Mouse (Mus musculus) regulatory T cell (primary cell): ENCODE measurements around the gene Olfr630.
"Not testable (repeated sequence)": the region's sequence is repeated elsewhere in the genome, so short reads cannot be mapped to it uniquely, and the experiment has no call there.

ENCODE experiments used
- in situ Hi-C: fragments of 300-600 bp; cut with MboI, MseI; formaldehyde crosslinking; loops from one replicate; pipeline ENCODE4 v1.15.1; 2025; ENCODE audit warnings: high pct_unique_total_duplicates

The Olfr630 gene

DNA sequence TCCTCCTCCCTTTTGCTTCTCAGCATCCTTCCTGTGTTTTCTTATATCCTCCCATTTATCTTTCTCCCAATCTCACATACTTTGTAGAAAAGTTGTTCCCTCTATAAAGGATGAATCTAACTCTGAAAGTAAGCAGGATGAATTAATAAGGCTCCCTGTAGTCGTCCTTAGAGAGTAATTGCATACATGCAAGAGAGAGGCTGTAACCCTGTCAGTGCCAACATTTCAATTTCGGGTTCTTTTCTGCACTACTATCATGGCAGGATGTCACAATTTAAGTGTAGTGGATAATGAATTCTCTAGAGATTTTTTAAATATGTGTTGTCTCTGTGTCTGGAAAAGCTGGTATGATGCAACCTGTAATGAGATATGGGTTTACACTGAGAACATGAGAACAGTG is at the start of gene Olfr630:
Olfr630 (minus strand) TSS at position 101 of the 400 bp plus-strand sequence.
- in situ Hi-C loops, result no loop called here

DNA sequence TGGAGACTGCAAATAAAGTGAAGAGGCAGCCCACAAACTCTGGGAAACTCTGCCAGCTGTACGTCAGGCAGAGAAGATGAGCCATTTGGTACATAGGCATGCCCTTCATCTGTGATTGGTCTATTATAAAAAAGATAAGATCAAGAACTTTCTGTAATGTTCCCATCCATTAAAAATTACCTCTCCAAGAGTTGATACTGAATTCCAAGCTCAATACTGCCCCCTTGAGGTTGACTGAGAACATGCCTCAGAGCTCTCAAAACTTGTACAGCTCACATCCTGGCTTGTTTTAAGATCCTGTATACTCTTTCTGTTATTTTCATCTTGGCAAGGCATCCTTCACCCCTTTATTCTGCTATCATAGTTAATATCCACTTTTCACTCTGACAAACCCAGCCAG is 49.7 kb upstream of the Olfr630 start:
- in situ Hi-C loops, result no loop called here

DNA sequence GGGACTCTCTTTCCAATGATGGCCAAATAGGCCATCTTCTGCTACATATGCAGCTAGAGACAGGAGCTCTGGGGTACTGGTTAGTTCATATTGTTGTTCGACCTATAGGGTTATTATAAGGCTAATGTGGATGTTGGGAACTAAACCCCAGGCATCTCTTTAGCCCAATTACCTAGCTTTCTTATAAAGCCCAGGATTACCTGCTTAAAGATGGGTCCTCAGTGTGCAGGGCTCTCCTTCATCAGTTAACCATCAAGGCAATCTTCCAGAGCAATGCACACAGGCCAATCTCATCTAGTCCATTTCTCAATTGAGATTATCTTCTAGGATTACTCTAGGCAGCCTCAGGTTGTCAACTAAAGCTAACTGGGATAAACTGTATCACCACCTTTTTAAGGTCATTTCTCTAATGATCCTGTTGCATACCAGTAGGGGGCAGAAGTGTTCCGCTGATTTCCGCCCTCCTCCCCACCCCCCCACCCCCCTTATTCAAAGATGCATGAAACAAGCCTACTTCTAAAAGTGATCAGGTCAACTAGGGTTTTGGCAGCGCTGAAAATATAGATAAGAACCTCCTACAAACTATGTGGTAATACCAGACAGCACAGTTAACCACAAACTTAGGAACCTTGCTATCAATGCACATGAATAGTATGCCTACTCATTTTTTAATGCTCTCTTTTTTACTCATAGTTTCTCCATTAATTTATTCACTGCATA is 35.7 kb upstream of the Olfr630 start:
- in situ Hi-C loops, result no loop called here

DNA sequence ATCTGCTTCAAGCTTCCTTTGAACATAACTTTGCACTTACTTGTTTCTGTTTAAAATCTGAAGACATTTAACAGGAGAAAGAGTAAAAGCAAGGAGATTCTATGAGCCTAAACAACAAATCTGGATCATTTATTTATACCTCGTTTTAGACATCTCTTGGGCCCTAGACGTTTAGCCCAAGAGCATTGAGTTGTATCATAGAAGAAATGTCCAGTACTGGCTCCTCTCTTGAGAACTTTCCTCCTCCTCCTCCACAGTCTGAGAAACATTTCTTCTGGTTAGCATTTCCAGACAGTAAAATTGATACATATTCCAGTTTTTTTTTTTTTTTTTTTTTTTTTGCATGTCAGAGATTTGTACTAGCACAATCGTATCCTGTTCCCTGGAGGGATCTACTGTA is 34.6 kb upstream of the Olfr630 start, which contains the start of gene Olfr67:
Olfr67 (minus strand) TSS at position 101 of the 400 bp plus-strand sequence.
- in situ Hi-C loops, result no loop called here

DNA sequence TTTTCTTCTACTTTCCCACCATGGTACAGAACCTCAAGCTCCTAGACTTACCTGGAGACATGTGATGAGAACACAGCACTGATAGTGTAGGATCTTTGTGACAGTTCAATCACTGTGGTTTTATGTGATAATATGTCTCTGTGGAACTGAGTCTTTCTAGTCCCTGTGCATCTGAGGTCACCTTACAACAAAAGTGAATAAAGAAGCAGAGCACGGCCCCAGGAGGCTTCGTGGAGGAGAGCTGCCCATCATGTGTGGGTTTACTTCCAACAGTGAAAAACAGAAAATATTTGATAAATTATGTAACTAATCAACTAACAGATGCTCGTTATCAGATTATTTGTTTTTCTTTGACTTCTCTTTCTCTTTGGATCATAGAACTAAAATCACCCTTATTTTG is 22.5 kb upstream of the Olfr630 start, which contains the start of gene Olfr68:
Olfr68 (minus strand) TSS at position 101 of the 400 bp plus-strand sequence.
- in situ Hi-C loops, result no loop called here

DNA sequence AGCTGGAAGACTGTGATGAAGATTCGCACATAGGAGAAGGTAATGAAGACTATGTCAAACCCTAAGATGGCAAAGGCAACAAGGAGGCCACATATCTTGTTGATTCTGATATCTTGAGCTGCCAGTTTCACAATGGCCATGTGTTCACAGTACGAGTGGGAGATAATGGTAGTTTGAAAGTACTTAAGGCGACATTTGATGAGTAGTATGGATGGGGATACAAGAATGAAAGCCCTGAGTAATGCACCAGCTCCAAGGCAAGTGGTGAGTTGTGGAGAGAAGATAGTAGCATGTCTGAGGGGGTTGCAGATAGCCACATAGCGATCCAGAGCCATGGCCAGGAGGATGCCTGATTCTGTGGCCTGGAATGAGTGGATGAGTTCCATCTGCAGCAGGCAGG is 20.5 kb upstream of the Olfr630 start:
- in situ Hi-C loops, result not testable (repeated sequence)

DNA sequence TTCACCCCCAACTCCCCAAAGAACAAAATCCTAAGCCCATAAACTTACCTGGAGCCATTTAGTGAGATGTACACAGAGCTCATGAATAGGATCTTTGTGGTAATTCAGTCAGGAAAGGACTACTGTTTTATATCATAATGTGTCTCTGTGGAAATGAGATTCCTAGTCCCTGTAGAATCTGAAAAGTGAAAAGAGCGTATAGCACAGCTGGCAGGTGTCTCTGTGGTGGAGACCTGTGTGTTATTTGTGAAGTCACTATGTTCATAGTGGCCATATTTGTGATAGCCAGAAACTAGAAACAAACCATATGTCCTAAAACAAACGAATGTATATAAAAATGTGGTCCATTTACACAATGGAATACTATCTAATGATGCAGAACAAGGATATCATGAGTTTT is 14.4 kb upstream of the Olfr630 start, which contains the start of gene Olfr69:
Olfr69 (minus strand) TSS at position 101 of the 400 bp plus-strand sequence.
- in situ Hi-C loops, result no loop called here

DNA sequence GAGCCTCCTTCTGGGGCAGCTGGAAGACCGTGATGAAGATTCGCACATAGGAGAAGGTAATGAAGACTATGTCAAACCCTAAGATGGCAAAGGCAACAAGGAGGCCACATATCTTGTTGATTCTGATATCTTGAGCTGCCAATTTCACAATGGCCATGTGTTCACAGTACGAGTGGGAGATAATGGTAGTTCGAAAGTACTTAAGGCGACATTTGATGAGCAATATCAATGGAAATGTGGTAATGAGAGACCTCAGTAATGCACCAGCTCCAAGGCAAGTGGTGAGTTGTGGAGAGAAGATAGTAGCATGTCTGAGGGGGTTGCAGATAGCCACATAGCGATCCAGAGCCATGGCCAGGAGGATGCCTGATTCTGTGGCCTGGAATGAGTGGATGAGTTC is 10.6 kb upstream of the Olfr630 start:
- in situ Hi-C loops, result not testable (repeated sequence)

DNA sequence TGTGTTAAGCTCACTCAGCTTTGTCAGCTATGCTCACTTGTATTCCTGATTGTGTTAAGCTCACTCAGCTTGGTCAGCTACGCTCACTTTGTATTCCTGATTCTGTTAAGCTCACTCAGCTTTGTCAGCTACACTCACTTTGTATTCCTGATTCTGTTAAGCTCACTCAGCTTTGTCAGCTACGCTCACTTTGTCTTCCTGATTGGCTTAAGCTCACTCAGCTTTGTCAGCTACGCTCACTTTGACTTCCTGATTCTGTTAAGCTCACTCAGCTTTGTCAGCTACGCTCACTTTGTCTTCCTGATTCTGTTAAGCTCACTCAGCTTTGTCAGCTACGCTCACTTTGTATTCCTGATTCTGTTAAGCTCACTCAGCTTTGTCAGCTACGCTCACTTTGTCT is 5.1 kb upstream of the Olfr630 start:
- in situ Hi-C loops, result not testable (repeated sequence)

DNA sequence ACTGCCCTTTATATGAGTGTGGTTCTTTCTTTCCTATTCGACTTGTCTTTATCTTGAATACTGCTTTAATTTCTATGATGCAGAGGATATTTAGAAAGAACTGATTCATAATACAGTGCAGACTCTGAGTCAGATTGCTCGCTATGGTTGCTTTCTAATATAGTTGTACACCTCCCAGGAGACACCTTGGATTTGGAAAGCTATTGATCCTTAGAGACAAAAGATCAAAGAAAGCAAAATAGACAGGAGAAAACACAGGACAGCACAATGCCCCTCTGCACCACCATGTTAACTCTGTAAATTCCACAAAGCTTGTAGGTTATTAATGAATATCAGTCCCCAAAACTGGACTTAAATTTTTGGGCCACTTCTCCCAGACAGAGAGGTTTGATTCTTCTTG is 12.3 kb downstream of the Olfr630 start, which contains the start of gene Olfr629:
Olfr629 (minus strand) TSS at position 101 of the 400 bp plus-strand sequence.
- in situ Hi-C loops, result no loop called here

DNA sequence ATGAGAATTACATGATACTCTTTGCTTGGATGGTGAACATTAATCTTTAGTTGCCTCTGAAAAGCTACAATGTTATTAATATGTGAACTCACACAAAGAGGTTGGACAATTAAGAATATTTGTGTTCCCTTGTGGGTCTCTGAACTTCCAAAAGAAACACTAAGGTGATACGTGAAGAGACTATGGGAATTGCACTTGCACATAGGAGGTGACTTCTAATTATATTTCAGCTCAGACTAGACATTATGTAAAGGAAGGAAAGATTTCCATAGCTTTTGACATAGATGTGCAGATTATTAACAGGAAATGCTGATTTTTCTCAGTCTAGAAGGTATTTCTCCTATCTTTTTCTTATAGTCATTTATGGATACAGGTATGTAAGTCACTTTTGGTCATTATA is 27.1 kb downstream of the Olfr630 start, which contains the start of gene Olfr628:
Olfr628 (plus strand) TSS at position 301 of the 400 bp plus-strand sequence.
- in situ Hi-C loops, result no loop called here

DNA sequence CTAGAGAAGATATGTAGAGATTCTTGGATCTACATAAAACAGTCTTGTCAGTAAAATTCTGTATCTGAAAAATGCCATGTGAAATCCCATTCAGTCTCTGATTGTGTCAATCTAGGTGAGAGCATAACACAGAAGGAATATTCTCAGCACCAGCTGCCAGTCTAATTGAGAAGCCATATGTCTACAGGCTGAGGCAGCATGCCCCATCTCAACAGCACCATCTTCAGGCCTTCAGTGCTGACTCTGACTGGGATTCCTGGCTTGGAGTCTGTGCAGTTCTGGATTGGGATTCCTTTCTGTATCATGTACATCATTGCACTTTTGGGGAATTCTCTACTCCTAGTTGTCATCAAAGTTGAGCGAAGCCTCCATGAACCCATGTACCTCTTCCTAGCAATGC is 40.7 kb downstream of the Olfr630 start:
- in situ Hi-C loops, result not testable (repeated sequence)

DNA sequence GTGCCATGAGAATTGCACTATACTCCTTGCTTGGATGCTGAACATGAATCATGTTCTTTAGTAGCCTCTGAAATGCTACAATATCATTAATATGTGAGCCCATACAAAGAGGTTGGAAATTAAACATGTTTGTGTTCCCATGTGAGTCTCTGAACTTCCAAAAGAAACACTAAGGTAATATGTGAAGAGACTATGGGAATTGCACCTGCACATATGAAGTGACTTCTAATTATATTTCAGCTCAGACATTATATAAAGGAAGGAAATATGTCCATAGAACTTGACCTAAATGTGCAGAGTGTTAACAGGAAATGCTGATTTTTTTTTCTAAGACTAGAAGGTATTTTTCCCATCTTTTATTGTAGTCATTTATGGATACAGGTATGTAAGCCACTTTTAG is 42.8 kb downstream of the Olfr630 start, which contains the start of gene Olfr243:
Olfr243 (plus strand) TSS at position 301 of the 400 bp plus-strand sequence.
- in situ Hi-C loops, result no loop called here

DNA sequence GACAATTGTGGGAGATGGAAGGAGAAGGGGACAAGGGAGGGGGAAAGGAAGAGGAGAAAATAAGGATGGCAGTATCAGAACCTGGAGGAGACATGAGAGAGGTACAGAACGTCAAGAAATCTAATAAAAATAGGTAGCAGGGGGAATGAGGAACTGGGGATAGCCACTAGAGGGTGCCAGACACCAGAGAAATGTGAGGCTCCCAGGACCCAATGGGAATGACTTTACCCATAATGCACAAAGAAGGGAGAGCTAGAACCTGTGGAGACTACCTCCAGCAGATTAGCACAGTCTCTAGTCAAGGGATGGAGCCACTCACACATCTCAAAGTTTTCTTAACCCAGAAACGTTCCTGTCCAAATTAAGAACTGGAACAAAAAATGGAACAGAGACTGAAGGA is 45.1 kb downstream of the Olfr630 start:
- in situ Hi-C loops, result no loop called here
